Mouse (Mus musculus): ENCODE results near the gene Selenov.
A peak's percentile ranks its signal among the peaks of the same experiment; 100 is the strongest.
"Not testable (repeated sequence)": the region's sequence is repeated elsewhere in the genome, so short reads cannot be mapped to it uniquely, and the experiment has no call there.

Selenov gene

DNA sequence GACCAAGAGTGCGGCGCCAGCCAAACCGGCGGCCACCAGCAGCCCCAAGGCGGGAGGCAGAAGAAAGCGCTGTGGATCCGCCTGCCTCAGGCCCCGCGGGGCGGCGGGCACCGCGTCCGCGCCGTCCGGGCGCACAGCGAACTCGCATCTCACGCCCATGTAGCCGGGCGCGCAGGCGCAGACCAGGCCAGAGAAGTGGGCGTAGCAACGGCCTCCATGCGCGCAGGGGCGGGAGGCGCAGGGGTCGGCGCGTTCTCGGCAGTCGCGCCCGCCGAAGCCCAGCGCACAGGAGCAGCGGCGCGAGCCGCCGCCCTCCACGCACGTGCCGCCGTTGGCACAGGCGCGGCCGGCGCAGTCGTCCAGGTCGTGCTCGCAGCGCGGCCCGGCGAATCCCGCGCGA is 3.5 kb upstream of the Selenov start:
- DNase-seq (ENCODE audit: low read depth, low spot score), result peak; percentile 47

DNA sequence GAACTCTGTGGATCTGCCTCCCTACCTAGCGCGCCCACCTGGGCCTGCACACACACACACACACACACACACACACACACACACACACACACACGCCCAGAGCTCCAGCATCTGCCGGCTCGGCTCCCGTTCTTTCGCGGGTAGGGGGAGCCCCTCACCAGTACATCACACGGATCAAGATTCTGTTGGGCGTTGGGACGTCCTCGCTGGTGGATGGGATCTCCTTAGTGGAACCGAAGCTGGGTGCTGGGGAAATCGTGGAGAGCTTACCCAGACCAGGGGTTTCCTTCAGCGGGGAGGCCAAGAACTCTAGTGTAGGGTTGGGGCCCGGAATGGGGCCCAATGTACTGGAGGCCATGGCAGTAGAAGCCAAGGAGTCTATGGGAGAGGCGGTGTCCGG is 821 bp downstream of the Selenov start:
- DNase-seq (ENCODE audit: low read depth, low spot score), result peak; percentile 12

DNA sequence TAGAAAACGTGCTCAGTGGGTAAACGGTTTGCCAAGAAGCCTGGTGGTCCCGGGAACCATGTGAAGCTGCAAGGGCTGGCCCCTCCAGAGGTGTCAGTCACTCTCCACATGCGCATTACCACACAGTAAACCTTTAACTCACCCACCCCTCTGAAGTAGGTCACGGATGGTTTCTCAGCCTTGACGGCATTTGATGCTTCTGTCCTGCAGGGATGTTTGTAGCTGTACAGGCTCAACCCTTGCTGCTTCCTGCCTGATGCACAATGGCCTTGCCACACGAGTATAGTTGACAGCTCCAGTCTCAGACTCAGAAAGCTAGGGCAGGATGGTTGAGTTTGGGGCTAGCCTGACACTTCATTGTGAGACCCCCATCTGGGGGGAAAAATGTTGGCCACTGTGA is 10.4 kb downstream of the Selenov start:
- no peak for DNase-seq (ENCODE audit: low read depth, low spot score)

DNA sequence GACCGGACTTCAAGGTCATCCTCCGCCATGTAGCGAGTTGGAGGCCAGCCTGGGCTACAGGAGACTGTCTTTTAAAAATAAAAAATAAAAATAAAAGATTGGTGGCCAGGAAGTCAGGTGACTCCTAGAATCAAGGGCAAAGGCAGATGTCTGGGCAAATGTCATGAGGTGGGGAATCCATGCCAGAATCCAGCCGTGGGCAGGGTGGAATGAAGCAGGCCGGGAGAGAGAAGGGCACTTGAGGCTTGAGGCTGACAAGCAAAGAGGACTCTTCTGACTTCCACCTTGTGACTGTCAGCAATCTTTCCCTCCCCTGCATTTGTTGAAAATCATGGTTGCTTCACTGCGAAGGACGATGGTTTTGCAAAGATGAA is 12.7 kb downstream of the Selenov start:
- no peak for DNase-seq (ENCODE audit: low read depth, low spot score)

DNA sequence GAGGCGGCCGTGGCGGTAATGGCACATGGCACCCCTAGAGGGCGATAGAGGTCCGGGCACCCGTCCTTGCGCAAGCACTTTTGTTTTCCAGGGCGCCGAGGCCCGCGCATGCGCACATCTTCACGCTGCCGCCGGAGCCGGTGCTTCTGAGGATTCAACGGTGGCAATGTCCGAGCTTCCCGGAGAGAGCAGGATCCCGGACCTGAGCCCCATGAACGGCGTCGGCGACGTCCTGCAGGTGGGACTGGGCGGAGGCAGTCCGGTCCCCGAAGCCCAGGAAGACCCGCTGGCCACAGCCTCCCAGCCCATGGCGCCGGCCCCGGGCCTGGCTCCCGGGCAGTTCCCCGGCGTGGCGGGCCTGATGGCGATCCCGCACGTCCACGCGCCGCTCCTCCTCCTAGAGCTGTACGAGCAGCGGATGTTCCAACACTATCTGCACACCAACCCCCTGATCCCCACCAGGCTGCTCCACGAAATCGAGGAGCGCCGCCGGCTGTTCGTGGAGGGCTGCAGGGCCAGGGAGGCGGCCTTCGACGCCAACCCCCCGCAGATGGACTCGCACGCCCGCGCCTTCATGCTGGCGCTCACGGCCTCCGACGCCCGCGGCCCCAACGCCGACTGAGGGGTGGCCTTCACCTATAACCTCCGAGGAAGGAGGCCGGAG is 13.2 kb downstream of the Selenov start, which contains the start of gene Eid2b:
Gene Eid2b (plus strand): TSS at position 125 of the 664 bp plus-strand sequence.
- peak; percentile 93 for DNase-seq (ENCODE audit: low read depth, low spot score)

DNA sequence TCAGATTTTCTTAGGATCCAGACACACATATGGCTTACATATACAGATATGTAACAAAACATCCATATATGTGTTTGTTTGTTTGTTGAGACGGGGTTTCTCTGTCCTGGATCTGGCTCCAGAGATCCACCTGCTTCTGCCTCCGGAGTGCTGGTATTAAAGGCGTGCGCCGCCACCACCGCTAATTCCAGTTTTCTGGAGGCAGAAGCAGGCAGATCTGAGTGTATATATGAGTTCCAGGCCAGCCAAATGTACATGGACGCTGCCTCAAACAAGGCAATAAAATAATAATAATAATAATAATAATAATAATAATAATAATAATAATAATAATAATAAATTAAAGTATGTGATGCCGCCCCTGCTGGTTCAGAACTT is 13.8 kb downstream of the Selenov start:
- no peak for DNase-seq (ENCODE audit: low read depth, low spot score)

DNA sequence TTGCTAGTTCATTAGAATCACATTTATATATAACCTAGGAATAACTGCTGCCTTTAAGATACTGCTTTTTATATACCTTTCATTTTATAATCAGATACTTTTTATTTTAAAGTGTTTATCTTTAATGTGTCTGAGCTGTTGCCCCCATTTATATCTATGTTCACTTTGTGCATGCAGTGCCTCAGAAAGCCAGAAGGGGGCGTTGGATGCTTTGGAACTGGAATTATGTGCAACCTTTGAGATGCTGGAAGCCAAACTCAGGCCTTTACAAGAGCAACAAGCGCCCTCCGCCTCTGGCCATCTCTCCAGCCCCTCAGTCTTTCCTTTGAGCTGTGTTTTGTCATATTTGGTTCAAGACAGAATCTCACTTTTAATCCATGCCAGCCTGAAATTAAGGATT is 19.2 kb downstream of the Selenov start:
- DNase-seq (ENCODE audit: low read depth, low spot score), result no peak

DNA sequence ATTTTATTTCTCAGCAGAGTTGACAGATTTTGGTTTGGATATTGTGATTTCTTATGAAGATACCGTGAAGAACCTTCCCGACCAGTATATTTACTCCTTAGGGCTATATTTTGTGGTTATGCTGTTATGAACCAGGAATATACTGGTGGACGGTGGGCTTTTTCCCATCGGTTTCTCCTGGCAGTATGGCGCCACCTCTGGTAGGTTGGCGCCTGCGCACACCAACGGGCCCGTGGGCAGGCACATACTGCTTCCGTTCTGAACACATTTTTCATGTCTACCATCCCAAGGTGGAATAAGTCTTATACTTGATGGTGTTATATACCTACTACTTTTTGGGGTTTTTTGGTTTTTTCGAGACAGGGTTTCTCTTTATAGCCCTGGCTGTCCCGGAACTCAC is 21.6 kb downstream of the Selenov start:
- peak; percentile 18 for DNase-seq (ENCODE audit: low read depth, low spot score)

DNA sequence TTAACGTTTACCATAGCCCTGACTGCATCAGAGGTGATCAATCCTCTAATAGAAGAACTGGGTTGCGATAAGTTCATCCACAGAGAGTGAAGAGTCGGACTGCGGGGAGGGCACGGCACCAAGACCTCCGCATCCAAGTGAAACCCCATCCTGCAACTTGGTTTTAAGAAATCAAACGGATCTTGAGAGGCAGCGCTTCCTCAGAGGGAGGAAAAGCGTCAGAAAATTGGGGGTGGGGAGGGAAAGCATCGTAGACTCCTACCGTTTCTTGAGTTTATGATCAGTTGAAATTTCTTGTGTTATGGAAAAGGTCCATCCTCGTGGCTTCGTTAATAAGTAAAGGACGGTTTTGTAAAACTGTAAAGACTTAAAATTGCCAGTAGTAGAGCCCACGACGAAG is 22.4 kb downstream of the Selenov start:
- DNase-seq (ENCODE audit: low read depth, low spot score), result no peak

DNA sequence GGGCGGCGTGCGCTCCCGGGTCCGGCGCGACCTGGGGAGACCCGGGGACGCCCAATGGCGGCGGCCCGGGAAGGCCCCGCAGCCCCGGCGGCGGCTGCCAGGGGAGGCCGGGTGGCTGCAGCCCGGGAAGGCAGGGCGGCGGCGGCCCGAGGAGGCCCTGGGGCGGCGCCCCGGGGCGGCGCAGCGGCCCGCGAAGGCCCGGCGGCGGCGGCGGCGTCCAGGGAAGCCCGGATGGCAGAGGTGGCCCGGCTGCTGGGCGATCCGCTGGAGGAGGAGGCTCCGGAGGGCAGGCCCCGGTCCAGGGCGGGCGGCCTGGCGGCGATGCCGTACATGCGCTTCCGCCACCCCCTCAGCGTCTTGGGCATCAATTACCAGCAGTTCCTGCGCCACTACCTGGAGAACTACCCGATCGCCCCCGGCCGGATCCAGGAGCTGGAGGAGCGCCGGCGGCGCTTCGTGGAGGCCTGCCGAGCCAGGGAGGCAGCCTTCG is 22.9 kb downstream of the Selenov start:
- peak; percentile 48 for DNase-seq (ENCODE audit: low read depth, low spot score)

DNA sequence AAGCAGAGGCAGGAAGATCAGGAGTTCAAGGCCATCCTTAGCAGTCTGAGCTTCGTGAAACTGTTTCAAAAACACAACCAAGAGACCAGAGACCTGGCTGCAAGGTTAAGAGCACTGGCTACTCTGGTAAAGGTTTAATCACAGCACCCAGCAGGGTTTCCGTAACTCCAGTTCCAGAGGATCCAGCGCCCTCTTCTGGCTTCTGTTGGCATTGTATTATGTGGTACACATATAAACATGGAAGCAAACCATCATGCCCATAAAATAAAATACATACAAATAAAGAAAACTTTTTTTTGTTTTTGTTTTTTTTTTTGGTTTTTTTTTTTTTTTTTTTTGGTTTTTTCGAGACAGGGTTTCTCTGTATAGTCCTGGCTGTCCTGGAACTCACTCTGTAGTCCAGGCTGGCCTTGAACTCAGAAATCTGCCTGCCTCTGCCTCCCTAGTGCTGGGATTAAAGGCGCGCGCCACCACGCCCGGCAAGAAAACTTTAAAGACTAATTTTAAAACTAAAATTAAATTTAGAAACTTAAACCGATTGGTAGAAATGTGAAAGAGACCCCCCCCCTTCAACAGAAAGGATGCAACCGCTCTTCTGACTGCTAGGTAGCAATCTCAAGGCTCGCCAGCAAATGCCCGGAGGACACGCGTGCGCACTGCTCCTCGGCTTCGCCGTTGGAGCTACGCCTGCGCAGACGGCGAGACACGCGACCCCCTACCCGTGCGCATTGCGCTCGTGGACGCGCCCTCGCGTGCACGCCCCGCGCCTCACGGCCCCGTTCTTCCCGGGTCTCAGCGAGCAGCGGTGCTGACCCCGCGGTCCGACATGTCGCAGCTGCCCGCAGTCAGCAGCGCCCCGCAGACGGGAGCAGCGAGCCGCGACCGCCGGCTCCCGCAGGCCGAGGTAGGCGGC is 23.6 kb downstream of the Selenov start, which contains the start of gene Eid2:
Gene Eid2 (plus strand): TSS at position 753 of the 913 bp plus-strand sequence.
- DNase-seq (ENCODE audit: low read depth, low spot score), result peak; percentile 79

DNA sequence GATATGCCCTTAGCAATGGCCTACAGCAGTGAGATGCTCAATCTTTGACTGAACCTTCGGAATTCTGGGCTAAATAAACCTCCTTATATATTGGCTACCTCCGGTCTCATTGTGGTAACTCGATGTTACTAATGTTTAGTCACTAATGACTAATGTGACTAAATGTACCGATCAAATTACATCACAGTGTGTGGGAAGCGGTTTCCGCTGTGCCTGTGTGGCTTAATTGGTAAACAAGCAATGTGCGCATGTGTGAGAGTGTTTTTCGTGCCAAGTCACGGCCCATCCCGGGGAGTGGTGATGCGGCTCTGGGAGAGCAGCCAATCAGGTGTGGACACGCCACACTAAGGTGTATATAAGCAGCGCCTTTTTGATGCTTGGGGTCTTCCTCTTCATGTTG is 25.6 kb downstream of the Selenov start:
- DNase-seq (ENCODE audit: low read depth, low spot score), result no peak

DNA sequence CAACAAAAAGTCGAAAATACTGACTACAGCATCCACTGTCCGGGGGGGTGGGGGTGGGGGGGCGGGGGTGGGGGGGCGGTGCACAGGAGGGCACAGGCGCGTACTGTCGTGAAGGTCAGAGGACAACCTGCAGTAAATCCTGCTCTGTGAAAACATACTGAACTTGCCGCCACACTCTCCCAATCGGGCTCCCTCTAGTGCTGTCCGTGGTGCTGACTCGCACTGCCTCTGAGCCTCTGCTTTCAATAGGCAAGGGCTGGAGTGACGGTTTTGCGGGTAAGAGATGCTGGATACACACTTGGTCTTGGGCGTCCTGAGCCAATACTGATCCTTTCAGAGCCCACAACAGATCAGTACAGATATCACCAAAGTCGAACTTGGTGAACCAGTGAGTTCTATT is 27.2 kb downstream of the Selenov start:
- peak; percentile 53 for DNase-seq (ENCODE audit: low read depth, low spot score)

DNA sequence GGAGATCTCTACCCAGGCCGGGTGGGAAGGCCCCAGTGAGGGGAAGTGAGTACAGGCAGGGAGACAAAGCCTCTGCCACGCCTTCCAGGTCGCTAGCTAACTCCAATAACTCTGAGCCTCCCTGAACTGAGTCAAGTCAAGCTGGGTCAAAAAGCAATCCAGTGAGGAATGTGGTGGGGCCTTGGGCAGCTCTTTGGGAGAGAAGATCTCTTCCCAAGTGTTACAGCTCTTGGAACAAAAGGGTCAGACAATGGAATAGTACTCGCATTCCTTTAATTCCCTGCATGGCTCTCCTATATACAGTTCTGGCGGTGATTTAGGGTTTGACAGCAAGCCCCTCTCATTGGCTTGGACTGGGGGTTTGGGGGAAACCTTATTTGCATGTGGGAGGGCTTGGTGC is 28.1 kb downstream of the Selenov start:
- no peak for DNase-seq (ENCODE audit: low read depth, low spot score)

DNA sequence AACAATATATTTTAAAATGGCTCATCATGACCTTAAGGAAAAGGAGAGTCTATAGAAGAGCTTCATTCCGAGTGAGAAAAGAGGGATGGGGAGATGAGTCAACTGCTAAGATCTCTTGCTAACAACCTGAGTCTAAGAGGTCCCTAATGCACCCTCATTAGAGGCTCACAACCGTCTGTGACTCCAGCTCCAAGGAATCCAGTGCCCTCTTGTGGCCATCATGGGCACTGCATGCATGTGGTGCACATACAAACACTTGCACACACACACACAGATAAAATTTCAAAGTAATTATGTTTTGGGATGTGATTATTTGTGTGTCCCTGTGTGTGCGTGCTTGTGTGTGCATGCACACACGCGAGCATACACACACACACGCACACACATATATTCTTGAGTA is 35.5 kb downstream of the Selenov start:
- no peak for DNase-seq (ENCODE audit: low read depth, low spot score)

DNA sequence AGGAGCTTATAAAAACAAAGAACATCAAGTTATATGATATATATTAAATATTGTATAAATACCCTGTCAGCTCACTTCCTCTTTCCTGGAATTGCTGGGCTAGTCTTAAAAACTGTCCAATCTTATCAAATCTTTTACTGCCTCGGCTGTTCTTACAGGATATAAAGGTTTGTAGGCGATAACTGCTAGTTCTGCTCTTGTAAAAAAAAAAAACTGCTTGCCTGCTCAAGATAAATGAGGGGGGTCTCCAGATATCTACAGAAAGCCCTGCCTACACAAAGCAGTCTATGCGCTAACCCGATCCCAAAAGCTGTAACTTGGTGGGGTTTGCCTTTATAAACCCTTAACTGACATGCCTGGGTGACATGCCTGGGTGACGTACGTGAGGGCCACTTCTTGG is 36.4 kb downstream of the Selenov start:
- no peak for DNase-seq (ENCODE audit: low read depth, low spot score)

DNA sequence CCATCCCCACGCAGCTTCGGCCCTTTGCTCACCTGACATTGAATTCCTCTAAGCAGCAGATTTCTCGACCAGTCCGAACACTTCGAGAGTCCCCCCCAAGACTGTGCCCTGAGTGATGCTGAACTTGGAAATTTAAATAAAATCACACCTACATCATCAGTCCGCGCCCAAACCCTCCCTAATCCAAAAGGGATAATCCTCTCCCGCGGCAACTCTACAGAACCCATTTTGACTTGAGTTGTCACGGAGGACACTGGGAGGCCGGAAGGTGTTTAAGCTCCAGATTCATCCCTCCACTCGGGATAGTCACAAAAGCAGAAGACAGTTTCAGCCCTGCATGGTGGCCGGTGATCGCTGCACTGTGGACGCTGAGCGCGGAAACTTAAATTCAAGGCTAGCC is 39.0 kb downstream of the Selenov start:
- no peak for DNase-seq (ENCODE audit: low read depth, low spot score)

DNA sequence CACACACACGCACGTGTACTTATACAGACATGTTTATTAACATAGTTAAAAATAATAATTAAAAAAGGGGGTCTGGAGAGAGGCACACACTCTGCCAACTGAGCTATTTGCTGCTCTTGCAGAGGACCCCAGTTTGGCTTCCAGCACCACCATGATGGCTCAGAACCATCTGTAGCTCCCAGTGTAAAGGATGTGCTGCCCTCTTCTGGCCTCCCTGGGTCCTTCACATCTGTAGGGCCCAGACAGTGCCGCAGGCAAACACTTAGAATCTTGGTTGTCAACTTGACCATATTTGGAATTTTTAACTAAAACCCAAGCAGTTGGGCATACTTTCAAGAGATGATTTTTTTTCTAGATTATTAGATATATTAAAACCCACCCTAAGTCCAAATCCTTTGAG is 42.0 kb downstream of the Selenov start:
- no peak for DNase-seq (ENCODE audit: low read depth, low spot score)

DNA sequence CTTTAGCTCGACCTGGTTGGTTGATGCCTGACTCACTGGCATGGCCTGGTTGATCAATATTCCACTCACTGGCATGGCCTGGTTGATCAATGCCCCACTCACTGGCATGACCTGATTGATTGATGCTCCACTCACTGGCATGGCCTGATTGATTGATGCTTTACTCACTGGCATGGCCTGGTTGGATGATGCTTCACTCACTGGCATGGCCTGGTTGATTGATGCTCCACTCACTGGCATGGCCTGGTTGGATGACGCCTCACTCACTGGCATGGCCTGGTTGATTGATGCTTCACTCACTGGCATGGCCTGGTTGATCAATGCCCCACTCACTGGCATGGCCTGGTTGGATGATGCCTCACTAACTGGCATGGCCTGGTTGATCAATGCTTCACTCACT is 47.0 kb downstream of the Selenov start:
- DNase-seq (ENCODE audit: low read depth, low spot score), result not testable (repeated sequence)

Data from CD4-positive helper T cell, adult 2 months (primary cell).